Mouse (Mus musculus) embryo, embryonic 11.5 days (tissue): ENCODE measurements at regions not wholly inside any gene's neighbourhood (a gene's known extent, or its start where the extent isn't known, plus 50 kb on each side); places are given as distances from the start of the nearest gene placed in this dataset.

Experiments used
- DNase-seq: peaks from one replicate; pipeline ENCODE4 v3.0.0-alpha.2; 2012; ENCODE audit warnings: low read depth, low spot score

GRCm38 (mm10) chr6:55627228-55627627, 53.8 kb downstream of the Neurod6 start:
- no peak for DNase-seq

- no peak for DNase-seq
Measured at GRCm38 (mm10) chr6:55620366-55620765, 60.7 kb downstream of the Neurod6 start.

GRCm38 (mm10) chr6:55617922-55618481, 63.1 kb downstream of the Neurod6 start:
- peak; percentile 26 for DNase-seq

- no peak for DNase-seq
Measured at GRCm38 (mm10) chr6:55610395-55610794, 70.7 kb downstream of the Neurod6 start.

GRCm38 (mm10) chr6:55609976-55610375, 71.1 kb downstream of the Neurod6 start:
- no peak for DNase-seq

GRCm38 (mm10) chr6:55609053-55609452, 72.0 kb downstream of the Neurod6 start:
- DNase-seq: no peak

- no peak for DNase-seq
Measured at GRCm38 (mm10) chr6:55597088-55597487, 84.0 kb downstream of the Neurod6 start.

GRCm38 (mm10) chr6:55592126-55592525, 88.9 kb downstream of the Neurod6 start:
- DNase-seq: no peak

GRCm38 (mm10) chr6:55581106-55581505, 100.0 kb downstream of the Neurod6 start:
- DNase-seq: no peak

GRCm38 (mm10) chr6:55580036-55580435, 101.0 kb downstream of the Neurod6 start:
- no peak for DNase-seq

GRCm38 (mm10) chr6:55579611-55580010, 101.5 kb downstream of the Neurod6 start:
- DNase-seq: no peak

GRCm38 (mm10) chr6:55579105-55579504, 102.0 kb downstream of the Neurod6 start:
- no peak for DNase-seq

GRCm38 (mm10) chr6:55578051-55578450, 103.0 kb downstream of the Neurod6 start:
- no peak for DNase-seq

- no peak for DNase-seq
Measured at GRCm38 (mm10) chr6:55567521-55567920, 113.5 kb downstream of the Neurod6 start.

- no peak for DNase-seq
Measured at GRCm38 (mm10) chr6:55565260-55566209, 113.8 kb downstream of the Adcyap1r1 start.

- DNase-seq: no peak
Measured at GRCm38 (mm10) chr6:55560606-55561005, 108.8 kb downstream of the Adcyap1r1 start.

GRCm38 (mm10) chr6:55559797-55560196, 108.0 kb downstream of the Adcyap1r1 start:
- DNase-seq: no peak
